Mouse (Mus musculus) thymus, adult 2 months (tissue): ENCODE results near the gene Cacna2d3. TPM values are rescaled to one million over a fixed set of nuclear protein-coding genes. Genes with fewer than 3 reads are reported as not detected.

Experiments used
- DNase-seq: peaks from one replicate; pipeline ENCODE4 v3.0.0; 2021
- H3K27ac ChIP-seq: fragments of 200-500 bp; 2 replicates; pipeline ENCODE4 v1.5.1; 2012; ENCODE audit warnings: low read length, control low read depth; ENCODE audit not compliant: control insufficient read depth, insufficient read depth
- H3K27me3 ChIP-seq: fragments of 200-500 bp; 2 replicates; pipeline ENCODE4 v1.6.1; 2012; ENCODE audit warnings: mild to moderate bottlenecking, low read length, moderate library complexity, mixed read lengths; ENCODE audit not compliant: control insufficient read depth, insufficient read depth
- H3K36me3 ChIP-seq: fragments of 200-500 bp; 2 replicates; pipeline ENCODE4 v1.6.1; 2012; ENCODE audit warnings: mild to moderate bottlenecking, low read length, moderate library complexity; ENCODE audit not compliant: control insufficient read depth, insufficient read depth
- H3K4me1 ChIP-seq: fragments of 200-500 bp; replicated peaks from 2 replicates; pipeline ENCODE4 v1.6.1; 2012; ENCODE audit warnings: low read length; ENCODE audit not compliant: control insufficient read depth, insufficient read depth
- H3K4me3 ChIP-seq: fragments of 200-500 bp; 2 replicates; pipeline ENCODE4 v1.5.1; 2012; ENCODE audit warnings: mild to moderate bottlenecking, low read length, control low read depth, moderate library complexity; ENCODE audit not compliant: control insufficient read depth, insufficient read depth
- CTCF ChIP-seq: fragments of 200-500 bp; IDR thresholded peaks from 2 replicates; pipeline ENCODE4 v1.5.1; 2012; ENCODE audit warnings: mild to moderate bottlenecking, control low read depth, low read length, moderate library complexity, borderline replicate concordance; ENCODE audit not compliant: control insufficient read depth, poor library complexity, insufficient read depth; ENCODE audit errors: extremely low read depth
- POLR2A ChIP-seq: fragments of 200-500 bp; IDR thresholded peaks from 2 replicates; pipeline ENCODE4 v1.6.1; 2012; ENCODE audit warnings: mild to moderate bottlenecking, low read length, control low read depth, moderate library complexity; ENCODE audit not compliant: control insufficient read depth, poor library complexity, insufficient read depth; ENCODE audit errors: extremely low read depth
- WGBS: fragments of 180-500 bp; shearing (Covaris S2); methylation state at CpG from one replicate; pipeline ENCODE4 v1.1.7; 2018; 5-methylcytosine and 5-hydroxymethylcytosine counted together
- polyA plus RNA-seq: library from polyadenylated mRNA; depleted of rRNA; stranded (reverse); fragments of >200 nt; gene quantifications from 2 replicates; pipeline ENCODE4 v1.2.3, GENCODE M21; 2012

The Cacna2d3 gene
- polyA plus RNA-seq, 1 experiment, result 0.08 TPM

GRCm38 (mm10) chr14:29060679-29061078, 661.0 kb downstream of the Cacna2d3 start:
- H3K27me3 ChIP-seq, result no peaks in the 10 kb centered on the region
- DNase-seq, result no peak
- no peak for TF ChIP-seq POLR2A
- TF ChIP-seq CTCF, result no peak
- H3K4me3 ChIP-seq, result no peak overlapping the region
- no peaks in the 10 kb centered on the region for H3K4me1 ChIP-seq
- no peaks in the 10 kb centered on the region for H3K36me3 ChIP-seq
- no peak overlapping the region for H3K27ac ChIP-seq

DNA sequence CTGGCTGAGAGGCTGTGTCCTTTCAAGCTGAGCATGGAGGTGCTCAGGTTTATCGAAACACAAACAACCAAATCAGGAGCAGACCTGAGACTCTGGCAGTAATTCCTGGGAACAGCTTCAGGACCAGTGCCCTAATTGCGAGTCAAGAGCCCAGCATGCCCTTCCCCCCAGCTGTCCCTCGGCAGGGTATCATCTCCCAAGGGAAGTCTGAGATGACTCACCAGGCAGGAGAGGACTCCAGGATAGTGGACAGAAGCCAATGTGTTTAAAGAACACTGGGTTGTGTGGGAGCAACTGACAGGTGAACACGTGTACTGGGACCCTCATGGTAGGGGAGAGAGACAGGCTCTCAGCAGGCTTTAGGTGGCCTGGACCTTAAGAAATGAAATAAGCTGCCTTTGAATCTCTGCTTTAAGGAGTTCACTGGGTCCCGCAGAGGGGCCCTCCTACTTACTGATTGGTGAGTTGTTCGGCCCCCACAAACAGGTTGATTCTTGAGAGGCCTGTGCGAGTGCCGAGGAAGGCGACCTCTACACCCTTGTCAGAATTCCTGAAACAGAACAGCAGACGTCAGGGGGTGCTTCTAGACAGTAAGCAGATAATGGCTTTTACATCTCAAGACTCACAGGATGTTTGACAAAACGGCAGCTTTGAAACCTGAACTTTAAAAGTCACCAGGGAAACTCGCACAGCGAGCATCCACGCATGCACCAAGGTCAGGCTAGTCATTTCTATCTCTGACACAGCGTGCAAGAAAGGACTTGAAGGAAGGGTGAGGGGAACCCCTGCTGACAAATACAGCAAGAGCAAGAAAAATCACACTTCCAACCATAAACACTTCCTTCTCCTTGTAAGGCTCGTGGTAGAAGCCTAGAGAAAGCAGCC, 669.5 kb downstream of the Cacna2d3 start:
- H3K4me3 ChIP-seq, result no peak overlapping the region
- WGBS, result 68% methylated on average over 16 of the region's 16 CpGs

GRCm38 (mm10) chr14:29042355-29042754, 679.3 kb downstream of the Cacna2d3 start:
- H3K27me3 ChIP-seq, result no peaks in the 10 kb centered on the region
- 68% methylated on average over 1 of the region's 1 CpGs for WGBS
- DNase-seq, result no peak
- no peak overlapping the region for H3K4me3 ChIP-seq
- no peak overlapping the region for H3K27ac ChIP-seq
- no peaks in the 10 kb centered on the region for H3K4me1 ChIP-seq
- no peaks in the 10 kb centered on the region for H3K36me3 ChIP-seq
- TF ChIP-seq POLR2A (no peak), CTCF (no peak)

More for the DNA sequence above, 669.5 kb downstream of the Cacna2d3 start:
- Histone ChIP-seq H3K27me3 (no peaks in the 10 kb centered on the region), H3K27ac (no peak overlapping the region), H3K4me1 (no peaks in the 10 kb centered on the region), H3K36me3 (no peaks in the 10 kb centered on the region)
- no peak for TF ChIP-seq CTCF
- no peak for TF ChIP-seq POLR2A
- DNase-seq, result no peak

DNA sequence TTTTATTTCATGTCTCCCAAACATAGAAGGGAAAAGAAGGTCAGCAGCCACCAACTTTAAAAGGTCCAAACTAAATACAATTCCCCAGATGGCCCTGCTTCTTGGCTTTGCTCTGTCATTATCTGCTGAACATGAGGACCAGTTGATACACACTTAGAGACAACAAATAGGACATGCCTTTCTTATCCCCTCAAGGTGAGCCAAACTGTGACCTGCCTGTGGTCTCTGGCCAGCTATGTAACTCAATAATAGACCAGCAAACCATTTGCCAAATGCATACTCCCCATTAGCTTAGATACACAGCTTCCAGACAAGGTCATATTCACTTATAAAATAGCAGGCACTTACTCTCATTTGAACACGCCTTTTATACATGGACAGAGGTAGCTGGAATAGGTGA, 680.2 kb downstream of the Cacna2d3 start:
- Histone ChIP-seq H3K36me3 (no peaks in the 10 kb centered on the region), H3K4me3 (no peak overlapping the region), H3K27ac (no peak overlapping the region), H3K27me3 (no peaks in the 10 kb centered on the region), H3K4me1 (no peaks in the 10 kb centered on the region)
- TF ChIP-seq CTCF (no peak), POLR2A (no peak)
- WGBS, result 92% methylated on average over 1 of the region's 1 CpGs
- no peak for DNase-seq

DNA sequence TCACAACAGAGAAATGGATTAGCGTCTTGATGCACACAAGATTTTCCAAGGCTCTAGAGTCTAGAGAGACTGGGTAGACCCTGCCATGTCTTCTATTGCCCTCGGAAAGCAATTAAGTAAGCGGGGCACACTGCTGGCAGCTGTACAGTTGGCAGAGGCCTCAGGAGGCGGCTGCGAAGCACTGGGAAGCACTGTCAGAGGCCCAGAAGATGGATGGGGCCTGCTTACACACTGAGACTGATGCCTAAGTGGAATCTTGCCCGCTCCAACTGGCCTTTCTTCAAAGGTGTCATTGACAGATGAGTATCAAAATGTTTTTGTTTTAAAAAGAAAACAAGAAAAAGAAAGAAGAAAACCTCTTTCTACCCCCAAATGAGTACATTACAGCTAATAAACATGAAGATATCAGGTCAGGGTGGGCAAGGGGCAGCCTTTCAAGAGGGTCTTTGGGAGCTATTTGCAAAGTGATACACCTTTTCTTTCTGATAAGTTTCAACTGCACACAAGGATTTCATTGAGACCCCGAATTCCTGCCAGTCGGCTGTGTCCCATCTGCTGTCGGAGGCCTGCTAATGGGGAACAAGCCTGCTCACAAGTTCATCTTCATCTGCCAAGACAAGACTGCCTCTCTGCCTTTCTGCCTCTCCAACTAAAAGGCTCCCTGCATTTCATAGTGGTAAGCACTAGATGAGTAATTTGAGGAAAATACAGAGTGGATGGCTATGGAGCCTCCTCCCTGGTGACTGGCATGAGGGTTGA, 680.9 kb downstream of the Cacna2d3 start:
- H3K36me3 ChIP-seq, result no peaks in the 10 kb centered on the region
- H3K27ac ChIP-seq, result no peak overlapping the region
- H3K27me3 ChIP-seq, result no peaks in the 10 kb centered on the region
- no peaks in the 10 kb centered on the region for H3K4me1 ChIP-seq
- WGBS, result 87% methylated on average over 9 of the region's 9 CpGs
- no peak for TF ChIP-seq POLR2A
- TF ChIP-seq CTCF, result no peak
- DNase-seq, result no peak
- H3K4me3 ChIP-seq, result no peak overlapping the region

DNA sequence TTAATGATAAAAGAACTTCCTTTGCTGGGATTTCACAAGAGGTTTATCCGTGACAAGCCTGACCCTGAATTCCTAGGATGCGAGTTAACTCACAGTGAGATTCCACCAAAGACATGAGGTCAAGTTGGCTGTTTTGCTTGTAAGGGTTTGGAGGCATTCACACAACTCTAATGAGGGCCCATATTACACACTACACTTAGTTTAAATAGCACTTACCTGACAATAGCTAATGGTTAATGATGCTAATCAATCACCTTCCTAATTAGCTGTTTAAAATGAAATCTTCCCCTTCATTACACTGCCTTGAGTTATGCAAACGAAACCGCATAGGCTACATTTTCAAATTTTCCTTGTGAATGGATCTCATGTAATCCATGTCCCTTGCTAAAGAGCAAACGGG, 683.4 kb downstream of the Cacna2d3 start:
- H3K27ac ChIP-seq, result no peak overlapping the region
- TF ChIP-seq CTCF (no peak), POLR2A (no peak)

More for the DNA sequence above, 683.4 kb downstream of the Cacna2d3 start:
- no peak overlapping the region for H3K4me3 ChIP-seq
- H3K36me3 ChIP-seq, result no peaks in the 10 kb centered on the region
- WGBS, result 87% methylated on average over 5 of the region's 5 CpGs
- H3K27me3 ChIP-seq, result no peaks in the 10 kb centered on the region
- no peak for DNase-seq
- H3K4me1 ChIP-seq, result no peaks in the 10 kb centered on the region
